Mouse (Mus musculus): ENCODE measurements at regions not wholly inside any gene's neighbourhood (a gene's known extent, or its start where the extent isn't known, plus 50 kb on each side); places are given as distances from the start of the nearest gene placed in this dataset.

GRCm38 (mm10) chr14:87301564-87301963 is 114.9 kb upstream of the Tdrd3 start:
- Histone ChIP-seq H3K27me3 (ENCODE audit: insufficient read depth, low read length) (no peaks in the 10 kb centered on the region), H3K4me2 (ENCODE audit: low read length) (no peak overlapping the region), H3K4me1 (replicated peaks; ENCODE audit: insufficient read depth, low read length) (no peaks in the 10 kb centered on the region), H3K27ac (no peak overlapping the region), H3K4me3 (replicated peaks; ENCODE audit: low read depth, low read length) (no peak overlapping the region), H3K9me3 (replicated peaks; ENCODE audit: low read length) (no peaks in the 10 kb centered on the region), H3K9ac (ENCODE audit: low read depth, low read length) (no peak overlapping the region), H3K36me3 (ENCODE audit: insufficient read depth, low read length) (no peaks in the 10 kb centered on the region)
- peak; percentile 6; the same call in 1 of the 2 replicates for TF ChIP-seq CTCF (IDR thresholded peaks at IDR 0.05; ENCODE audit: low read depth)
- 79% methylated on average over 5 of the region's 5 CpGs for WGBS
- ATAC-seq (replicated peaks; ENCODE audit: low FRiP score, low read depth) (no peak), DNase-seq (ENCODE audit: low spot score) (no peak)

- no peak for DNase-seq (ENCODE audit: low spot score)
- H3K9ac ChIP-seq (ENCODE audit: low read depth, low read length) = no peak overlapping the region
- no peaks in the 10 kb centered on the region for H3K9me3 ChIP-seq (replicated peaks; ENCODE audit: low read length)
- H3K36me3 ChIP-seq (ENCODE audit: insufficient read depth, low read length) = no peaks in the 10 kb centered on the region
- H3K27ac ChIP-seq = no peak overlapping the region
- H3K4me1 ChIP-seq (replicated peaks; ENCODE audit: insufficient read depth, low read length) = no peaks in the 10 kb centered on the region
- H3K4me2 ChIP-seq (ENCODE audit: low read length) = no peak overlapping the region
- ATAC-seq (replicated peaks; ENCODE audit: low FRiP score, low read depth) = no peak
- no peak for TF ChIP-seq CTCF (IDR thresholded peaks at IDR 0.05; ENCODE audit: low read depth)
- H3K27me3 ChIP-seq (ENCODE audit: insufficient read depth, low read length) = no peaks in the 10 kb centered on the region
- no peak overlapping the region for H3K4me3 ChIP-seq (replicated peaks; ENCODE audit: low read depth, low read length)
- 94% methylated on average over 2 of the region's 2 CpGs for WGBS
Measured at GRCm38 (mm10) chr14:87305481-87305880, 111.0 kb upstream of the Tdrd3 start.

- no peak overlapping the region for H3K9ac ChIP-seq (ENCODE audit: low read depth, low read length)
- H3K27ac ChIP-seq = no peak overlapping the region
- no peak for TF ChIP-seq CTCF (IDR thresholded peaks at IDR 0.05; ENCODE audit: low read depth)
- no peaks in the 10 kb centered on the region for H3K9me3 ChIP-seq (replicated peaks; ENCODE audit: low read length)
- DNase-seq (ENCODE audit: low spot score) (no peak), ATAC-seq (replicated peaks; ENCODE audit: low FRiP score, low read depth) (no peak)
- H3K4me2 ChIP-seq (ENCODE audit: low read length) = no peak overlapping the region
- H3K36me3 ChIP-seq (ENCODE audit: insufficient read depth, low read length) = no peaks in the 10 kb centered on the region
- no peaks in the 10 kb centered on the region for H3K27me3 ChIP-seq (ENCODE audit: insufficient read depth, low read length)
- 80% methylated on average over 7 of the region's 7 CpGs for WGBS
- no peak overlapping the region for H3K4me3 ChIP-seq (replicated peaks; ENCODE audit: low read depth, low read length)
- H3K4me1 ChIP-seq (replicated peaks; ENCODE audit: insufficient read depth, low read length) = no peaks in the 10 kb centered on the region
Measured at GRCm38 (mm10) chr14:87306011-87306410, 110.4 kb upstream of the Tdrd3 start.

- Histone ChIP-seq H3K36me3 (ENCODE audit: insufficient read depth, low read length) (no peaks in the 10 kb centered on the region), H3K9ac (ENCODE audit: low read depth, low read length) (no peak overlapping the region), H3K4me3 (replicated peaks; ENCODE audit: low read depth, low read length) (no peak overlapping the region), H3K9me3 (replicated peaks; ENCODE audit: low read length) (no peaks in the 10 kb centered on the region), H3K27ac (no peak overlapping the region), H3K4me1 (replicated peaks; ENCODE audit: insufficient read depth, low read length) (no peaks in the 10 kb centered on the region), H3K4me2 (ENCODE audit: low read length) (no peak overlapping the region), H3K27me3 (ENCODE audit: insufficient read depth, low read length) (no peaks in the 10 kb centered on the region)
- no peak for TF ChIP-seq CTCF (IDR thresholded peaks at IDR 0.05; ENCODE audit: low read depth)
- ATAC-seq (replicated peaks; ENCODE audit: low FRiP score, low read depth) (no peak), DNase-seq (ENCODE audit: low spot score) (no peak)
- 43% methylated on average over 7 of the region's 7 CpGs for WGBS
Measured at GRCm38 (mm10) chr14:87308016-87308415, 108.4 kb upstream of the Tdrd3 start.

- ATAC-seq (replicated peaks; ENCODE audit: low FRiP score, low read depth) = no peak
- 79% methylated on average over 5 of the region's 5 CpGs for WGBS
- TF ChIP-seq CTCF (IDR thresholded peaks at IDR 0.05; ENCODE audit: low read depth) = no peak
Measured at GRCm38 (mm10) chr14:87312318-87312717, 104.1 kb upstream of the Tdrd3 start.

GRCm38 (mm10) chr14:87314999-87315732 is 101.3 kb upstream of the Tdrd3 start:
- Histone ChIP-seq H3K4me2 (ENCODE audit: low read length) (no peak overlapping the region), H3K9me3 (replicated peaks; ENCODE audit: low read length) (no peaks in the 10 kb centered on the region), H3K27me3 (ENCODE audit: insufficient read depth, low read length) (no peaks in the 10 kb centered on the region), H3K4me1 (replicated peaks; ENCODE audit: insufficient read depth, low read length) (no peaks in the 10 kb centered on the region), H3K4me3 (replicated peaks; ENCODE audit: low read depth, low read length) (no peak overlapping the region), H3K9ac (ENCODE audit: low read depth, low read length) (no peak overlapping the region), H3K36me3 (ENCODE audit: insufficient read depth, low read length) (no peaks in the 10 kb centered on the region), H3K27ac (no peak overlapping the region)
- WGBS = 30% methylated on average over 6 of the region's 6 CpGs
- TF ChIP-seq CTCF (IDR thresholded peaks at IDR 0.05; ENCODE audit: low read depth) = peak; percentile 87
- DNase-seq (ENCODE audit: low spot score) = peak; percentile 77
- ATAC-seq (replicated peaks; ENCODE audit: low FRiP score, low read depth) = no peak

More at GRCm38 (mm10) chr14:87312318-87312717, 104.1 kb upstream of the Tdrd3 start:
- no peak overlapping the region for H3K27ac ChIP-seq
- H3K4me2 ChIP-seq (ENCODE audit: low read length) = no peak overlapping the region
- no peak for DNase-seq (ENCODE audit: low spot score)
- no peaks in the 10 kb centered on the region for H3K36me3 ChIP-seq (ENCODE audit: insufficient read depth, low read length)
- H3K4me1 ChIP-seq (replicated peaks; ENCODE audit: insufficient read depth, low read length) = no peaks in the 10 kb centered on the region
- no peak overlapping the region for H3K9ac ChIP-seq (ENCODE audit: low read depth, low read length)
- H3K9me3 ChIP-seq (replicated peaks; ENCODE audit: low read length) = no peaks in the 10 kb centered on the region
- H3K27me3 ChIP-seq (ENCODE audit: insufficient read depth, low read length) = no peaks in the 10 kb centered on the region
- no peak overlapping the region for H3K4me3 ChIP-seq (replicated peaks; ENCODE audit: low read depth, low read length)

- no peaks in the 10 kb centered on the region for H3K9me3 ChIP-seq (replicated peaks; ENCODE audit: low read length)
- no peak overlapping the region for H3K27ac ChIP-seq
- no peak overlapping the region for H3K4me3 ChIP-seq (replicated peaks; ENCODE audit: low read depth, low read length)
- ATAC-seq (replicated peaks; ENCODE audit: low FRiP score, low read depth) (no peak), DNase-seq (ENCODE audit: low spot score) (peak; percentile 43)
- no peaks in the 10 kb centered on the region for H3K27me3 ChIP-seq (ENCODE audit: insufficient read depth, low read length)
- H3K36me3 ChIP-seq (ENCODE audit: insufficient read depth, low read length) = no peaks in the 10 kb centered on the region
- 24% methylated on average over 1 of the region's 1 CpGs for WGBS
- H3K9ac ChIP-seq (ENCODE audit: low read depth, low read length) = no peak overlapping the region
- no peaks in the 10 kb centered on the region for H3K4me1 ChIP-seq (replicated peaks; ENCODE audit: insufficient read depth, low read length)
- H3K4me2 ChIP-seq (ENCODE audit: low read length) = no peak overlapping the region
- no peak for TF ChIP-seq CTCF (IDR thresholded peaks at IDR 0.05; ENCODE audit: low read depth)
Measured at GRCm38 (mm10) chr14:87327841-87328240, 88.6 kb upstream of the Tdrd3 start.

All from kidney, postnatal 0 days (tissue).